Mouse (Mus musculus) midbrain, embryonic 10.5 days (tissue): ENCODE data around the gene Tcl1b3. TPM values are rescaled to one million over a fixed set of nuclear protein-coding genes. Genes with fewer than 3 reads are reported as not detected.
"Not testable (repeated sequence)": the region's sequence is repeated elsewhere in the genome, so short reads cannot be mapped to it uniquely, and the experiment has no call there.

Source experiments
- DNase-seq: peaks from one replicate; pipeline ENCODE4 v3.0.0-alpha.2; 2017; ENCODE audit warnings: low spot score
- H3K27ac ChIP-seq: fragments of 300-500 bp; sonication (generic); replicated peaks from 2 replicates; pipeline ENCODE4 v1.5.1; 2016; ENCODE audit warnings: mild to moderate bottlenecking
- H3K27me3 ChIP-seq: fragments of 300-500 bp; sonication (generic); 2 replicates; pipeline ENCODE4 v1.6.1; 2016; ENCODE audit warnings: low read depth, mild to moderate bottlenecking; ENCODE audit not compliant: poor library complexity, severe bottlenecking
- H3K36me3 ChIP-seq: fragments of 300-500 bp; sonication (generic); 2 replicates; pipeline ENCODE4 v1.6.1; 2016; ENCODE audit warnings: mild to moderate bottlenecking, moderate library complexity
- H3K4me1 ChIP-seq: fragments of 300-500 bp; sonication (generic); 2 replicates; pipeline ENCODE4 v1.6.1; 2016
- H3K4me3 ChIP-seq: fragments of 300-500 bp; sonication (generic); 2 replicates; pipeline ENCODE4 v1.5.1; 2016; ENCODE audit warnings: mild to moderate bottlenecking, moderate library complexity
- H3K9me3 ChIP-seq: fragments of 300-500 bp; sonication (generic); replicated peaks from 2 replicates; pipeline ENCODE4 v1.6.1; 2016; ENCODE audit warnings: mild to moderate bottlenecking
- WGBS: fragments of 180-500 bp; shearing (Covaris S2); methylation state at CpG from one replicate; pipeline ENCODE4 v1.1.7; 2016; 5-methylcytosine and 5-hydroxymethylcytosine counted together
- polyA plus RNA-seq: library from polyadenylated mRNA; unstranded; fragments of >200 nt; fragmentation: Nextera tagmentation; extraction: Ambion mirVana; gene quantifications from 2 replicates; pipeline ENCODE4 v1.2.1, GENCODE M21; 2016

The Tcl1b3 gene
- polyA plus RNA-seq, 1 experiment from 2014 or later: not detected

DNA sequence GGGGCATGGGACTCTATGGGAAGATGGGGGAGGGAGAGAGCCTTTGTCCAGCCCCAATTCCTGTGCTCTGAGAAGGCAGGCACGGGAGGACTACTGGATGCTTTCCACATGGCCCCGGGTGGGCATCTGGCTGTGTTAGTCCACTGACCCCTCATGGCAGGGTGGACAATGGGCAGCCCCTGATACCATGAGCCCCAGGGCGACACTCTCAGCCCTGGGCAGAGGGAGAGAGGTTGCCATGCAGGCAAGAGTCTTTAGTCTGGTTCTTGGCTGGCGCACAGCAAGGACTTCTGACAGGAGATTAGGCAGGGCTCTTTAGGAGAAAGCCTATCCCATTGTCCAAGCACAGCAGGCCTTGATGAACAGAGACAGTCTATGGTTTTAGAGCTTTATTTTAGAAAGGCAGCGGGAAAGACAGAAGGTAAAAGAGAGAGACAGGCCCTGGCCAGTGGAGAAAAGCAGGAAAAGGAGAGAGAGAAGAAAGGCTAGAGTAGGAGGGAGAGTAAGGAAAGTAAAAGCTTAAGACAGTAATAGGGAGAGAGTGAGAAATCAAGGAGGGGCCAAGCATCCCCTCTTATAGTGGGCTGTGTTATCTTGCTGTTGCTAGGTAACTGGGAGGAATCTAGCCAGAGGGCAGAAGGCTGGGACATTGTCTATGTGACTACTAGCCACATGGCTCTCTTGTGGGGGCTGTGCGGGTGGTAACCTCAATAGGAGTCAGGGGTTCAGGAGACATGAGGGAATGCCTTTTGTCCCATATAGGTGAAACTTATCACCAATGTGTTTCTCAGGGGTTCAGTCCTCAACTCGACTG is 9.0 kb downstream of the Tcl1b3 start:
- H3K4me3 ChIP-seq, H3K27me3 ChIP-seq, H3K9me3 ChIP-seq, H3K36me3 ChIP-seq: not testable (repeated sequence)
- 23% methylated on average over 7 of the region's 7 CpGs for WGBS
- peak; percentile 55 for DNase-seq
- H3K4me1 ChIP-seq: peaks cover 12% of the 10 kb centered on the region
- H3K27ac ChIP-seq: peak overlapping the region; percentile 80

DNA sequence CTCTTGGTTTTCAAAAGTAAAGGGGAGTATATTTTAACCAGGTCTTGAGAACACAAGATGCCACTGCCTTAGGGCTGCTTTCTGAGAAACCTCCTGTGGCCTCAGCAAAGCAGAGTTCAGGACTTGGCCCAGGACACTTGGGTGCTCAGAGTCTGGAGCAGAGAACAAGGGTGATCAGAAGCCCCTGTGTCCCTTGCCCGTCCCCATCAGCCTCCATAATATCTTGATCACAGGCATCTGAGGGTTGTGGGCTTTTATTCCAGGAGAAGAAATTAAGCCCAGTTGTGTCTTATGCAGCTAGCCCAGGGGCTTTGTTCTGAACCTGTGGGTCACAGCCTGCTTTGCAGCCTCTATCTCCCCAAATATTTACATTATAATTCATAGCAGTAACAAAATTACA is 10.8 kb downstream of the Tcl1b3 start, which contains the start of gene Tcl1b4:
Gene Tcl1b4, plus strand, starts transcription at position 301 of the 400 bp plus-strand sequence.
- H3K4me1 ChIP-seq: peaks cover 12% of the 10 kb centered on the region
- H3K9me3 ChIP-seq, DNase-seq, H3K27ac ChIP-seq, H3K4me3 ChIP-seq, H3K27me3 ChIP-seq, H3K36me3 ChIP-seq: not testable (repeated sequence)
- 64% methylated on average over 1 of the region's 1 CpGs for WGBS

DNA sequence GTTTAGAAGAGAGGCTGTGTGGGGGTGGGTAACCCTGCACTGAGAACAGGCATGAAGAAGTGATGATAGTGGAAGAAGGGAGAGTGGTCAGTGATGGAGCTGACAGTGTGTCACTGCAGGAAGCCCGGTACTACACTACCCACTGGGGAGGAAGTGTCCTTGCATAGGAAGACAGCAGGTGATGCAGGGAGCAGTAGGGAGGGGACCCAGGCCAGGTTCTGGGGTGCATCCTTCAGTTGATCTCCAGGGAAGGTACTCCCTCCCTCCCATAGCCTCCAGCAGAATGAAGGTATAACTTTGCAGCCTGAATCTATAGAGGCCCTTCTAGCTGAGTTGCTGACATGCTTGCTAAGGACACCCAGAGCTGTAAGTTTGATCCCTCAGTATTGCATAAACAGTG is 16.2 kb downstream of the Tcl1b3 start:
- peaks cover 12% of the 10 kb centered on the region for H3K4me1 ChIP-seq
- 87% methylated on average over 1 of the region's 1 CpGs for WGBS

DNA sequence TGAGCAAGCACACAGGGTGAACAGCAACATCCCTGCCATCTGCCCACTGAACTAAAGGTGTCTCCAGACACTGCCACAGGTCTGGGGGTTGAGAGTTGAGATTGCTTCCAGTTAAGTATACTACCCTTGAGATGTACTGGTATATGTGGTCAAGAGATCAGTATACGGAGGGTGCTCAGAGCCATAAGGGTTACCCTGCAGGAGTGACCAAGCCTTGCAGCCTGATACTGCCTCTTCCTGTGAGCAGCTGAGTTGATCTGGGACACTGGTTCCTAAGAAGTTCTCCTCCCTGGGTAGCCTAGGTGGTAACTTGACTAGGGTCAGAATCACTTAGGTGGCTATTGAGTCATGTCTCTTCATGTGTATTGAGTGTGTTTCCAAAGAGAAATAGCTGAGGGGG is 17.6 kb downstream of the Tcl1b3 start:
- peaks cover 13% of the 10 kb centered on the region for H3K4me1 ChIP-seq
- 93% methylated on average over 1 of the region's 1 CpGs for WGBS
- H3K9me3 ChIP-seq: no peaks in the 10 kb centered on the region
- no peaks in the 10 kb centered on the region for H3K27me3 ChIP-seq
- H3K27ac ChIP-seq: no peak overlapping the region
- no peaks in the 10 kb centered on the region for H3K36me3 ChIP-seq
- no peak overlapping the region for H3K4me3 ChIP-seq
- no peak for DNase-seq

More for the DNA sequence above, 16.2 kb downstream of the Tcl1b3 start:
- Histone ChIP-seq H3K27me3 (no peaks in the 10 kb centered on the region), H3K36me3 (no peaks in the 10 kb centered on the region), H3K27ac (no peak overlapping the region), H3K4me3 (no peak overlapping the region), H3K9me3 (no peaks in the 10 kb centered on the region)
- no peak for DNase-seq

DNA sequence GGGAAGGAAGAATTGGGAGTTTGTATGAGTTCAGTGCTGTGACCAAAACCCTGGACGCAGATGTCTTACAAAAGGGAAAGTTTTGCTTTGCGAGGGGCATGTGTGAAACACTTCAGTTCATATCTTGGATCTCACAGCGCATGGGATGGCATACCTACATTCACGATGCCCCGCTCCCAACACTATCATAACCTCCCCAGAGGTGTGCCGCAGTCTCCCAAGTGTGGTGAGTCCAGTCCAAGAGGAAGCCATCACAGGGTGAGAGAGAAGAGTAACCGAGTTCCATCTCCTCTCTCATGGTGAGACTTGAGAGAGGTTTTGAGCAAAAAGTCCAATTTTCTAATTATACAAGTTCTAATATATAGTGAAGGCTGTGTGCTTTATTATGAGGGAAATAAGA is 18.4 kb downstream of the Tcl1b3 start:
- peaks cover 19% of the 10 kb centered on the region for H3K4me1 ChIP-seq
- no peak overlapping the region for H3K4me3 ChIP-seq
- no peak overlapping the region for H3K27ac ChIP-seq
- no peaks in the 10 kb centered on the region for H3K27me3 ChIP-seq
- no peaks in the 10 kb centered on the region for H3K9me3 ChIP-seq
- no peak for DNase-seq
- WGBS: 95% methylated on average over 7 of the region's 7 CpGs
- no peaks in the 10 kb centered on the region for H3K36me3 ChIP-seq

DNA sequence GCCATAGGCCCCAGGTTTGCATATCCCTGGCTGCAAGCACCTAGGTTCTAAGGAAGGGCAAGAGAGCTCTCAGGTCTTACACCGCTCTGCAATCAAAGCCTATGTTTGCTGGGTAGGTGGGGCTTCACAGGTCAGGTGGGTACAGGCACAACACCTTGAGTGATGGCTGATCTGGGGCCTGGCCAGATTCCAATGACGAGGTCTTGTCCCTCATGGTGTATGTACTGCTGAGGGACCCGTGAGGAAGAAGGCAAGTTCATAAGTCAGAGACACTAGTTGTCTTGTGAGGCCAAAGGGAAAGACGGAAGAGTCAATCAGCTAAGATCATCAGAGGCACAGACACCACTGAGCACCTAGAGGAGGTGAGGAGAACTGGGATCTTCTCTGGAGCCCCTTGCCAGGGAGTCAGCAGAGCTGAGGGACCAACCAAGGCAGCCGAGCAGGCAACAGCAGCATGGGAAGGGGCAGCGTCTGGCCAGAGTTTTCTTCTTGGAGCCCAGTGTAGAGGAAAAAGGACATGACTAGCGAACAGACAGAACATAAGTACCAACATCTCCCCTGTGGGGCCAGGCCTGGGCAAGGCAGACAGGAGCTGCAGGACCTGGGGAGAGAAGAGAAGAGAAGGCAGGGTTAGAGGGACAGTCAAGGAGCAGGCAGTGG is 26.4 kb downstream of the Tcl1b3 start:
- Histone ChIP-seq H3K4me3 (no peak overlapping the region), H3K4me1 (0 out of 2 replicates have a peak, but pooled peaks cover 10% of the 10 kb centered on the region), H3K27me3 (no peaks in the 10 kb centered on the region), H3K36me3 (no peaks in the 10 kb centered on the region), H3K27ac (no peak overlapping the region; the same call in 1 of the 2 replicates), H3K9me3 (no peaks in the 10 kb centered on the region)
- WGBS: 92% methylated on average over 7 of the region's 7 CpGs
- DNase-seq: no peak

DNA sequence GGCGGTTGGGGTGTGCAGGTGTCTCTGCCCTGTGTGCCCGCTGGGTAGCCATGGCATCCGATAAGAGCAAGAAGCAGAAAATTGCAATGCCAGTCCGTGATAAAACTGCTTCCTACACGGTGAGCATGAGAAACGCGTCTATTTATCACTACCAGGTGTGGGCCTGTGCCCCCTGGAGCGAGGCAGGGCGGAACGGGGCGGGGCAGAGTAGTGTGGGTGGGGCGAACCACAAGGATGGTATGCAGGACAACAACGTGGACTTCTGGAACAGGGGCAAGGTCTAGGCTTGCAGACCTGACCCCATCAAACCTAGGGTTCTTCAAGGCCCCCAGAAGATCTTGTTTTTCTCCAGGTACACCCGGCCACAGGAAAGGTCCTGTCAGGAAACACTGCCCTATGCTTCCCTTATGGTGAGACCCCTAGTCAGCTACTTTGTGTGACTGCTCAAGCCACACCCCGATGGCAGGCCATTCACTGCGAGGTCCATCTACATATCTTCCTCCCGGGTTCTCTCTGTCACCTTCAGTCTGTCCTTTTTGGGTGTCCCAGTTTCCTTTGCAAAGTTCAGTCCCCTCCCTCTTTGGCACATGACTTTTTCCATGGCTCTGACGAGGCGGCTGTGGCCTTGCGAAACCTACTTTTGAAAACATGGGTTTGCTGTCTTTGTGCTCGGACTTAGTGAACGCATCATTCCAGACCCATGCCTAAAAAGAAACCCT is 31.9 kb downstream of the Tcl1b3 start, which contains the start of gene Tcl1:
Gene Tcl1, minus strand, starts transcription at position 193 of the 719 bp plus-strand sequence.
- 94% methylated on average over 22 of the region's 22 CpGs for WGBS
- H3K36me3 ChIP-seq: no peaks in the 10 kb centered on the region
- DNase-seq: no peak
- H3K4me3 ChIP-seq: no peak within 1 kb of the TSS
- no peaks in the 10 kb centered on the region for H3K27me3 ChIP-seq
- no peak within 1 kb of the TSS for H3K27ac ChIP-seq
- no peaks in the 10 kb centered on the region for H3K9me3 ChIP-seq
- peaks cover 10% of the 10 kb centered on the region for H3K4me1 ChIP-seq

DNA sequence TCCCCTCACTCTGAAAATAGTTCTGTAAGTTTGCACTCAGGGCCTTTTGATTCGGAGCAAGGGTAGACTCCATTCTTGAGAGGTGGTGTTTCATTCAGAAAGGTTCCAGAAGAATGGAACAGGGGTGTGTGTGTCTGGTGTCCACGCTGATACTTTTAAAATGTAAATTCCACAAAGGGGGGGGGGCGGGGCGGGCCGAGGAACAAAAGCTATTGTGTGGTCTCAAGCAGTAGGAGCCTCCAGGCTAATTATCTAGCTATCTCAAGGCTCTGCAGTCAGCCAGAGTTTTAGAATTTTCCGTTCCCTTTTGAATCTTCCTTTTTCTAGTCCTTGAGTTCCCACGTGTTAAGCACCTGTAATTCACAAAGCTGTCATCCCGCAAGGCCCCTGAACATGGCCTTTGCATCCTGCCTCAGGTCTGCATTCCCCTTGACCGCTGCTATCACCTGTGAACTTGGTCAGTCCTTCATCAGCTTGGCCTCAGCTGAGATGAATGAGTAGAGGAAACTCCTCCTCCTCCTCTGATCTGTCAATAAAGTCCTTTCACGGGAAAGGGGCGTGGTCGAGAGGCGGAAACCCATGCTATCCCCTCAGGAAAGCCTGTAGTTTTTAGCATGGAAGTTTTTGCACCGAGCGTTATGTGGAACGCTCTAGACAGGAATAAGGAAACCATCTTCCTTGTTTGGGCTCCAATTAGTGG is 33.9 kb downstream of the Tcl1b3 start:
- H3K4me3 ChIP-seq: no peak overlapping the region
- peaks cover 10% of the 10 kb centered on the region for H3K4me1 ChIP-seq
- WGBS: 51% methylated on average over 16 of the region's 16 CpGs
- DNase-seq: no peak
- peak overlapping the region; percentile 33; the same call in 1 of the 2 replicates for H3K27ac ChIP-seq
- no peaks in the 10 kb centered on the region for H3K9me3 ChIP-seq
- H3K36me3 ChIP-seq: no peaks in the 10 kb centered on the region
- H3K27me3 ChIP-seq: no peaks in the 10 kb centered on the region

DNA sequence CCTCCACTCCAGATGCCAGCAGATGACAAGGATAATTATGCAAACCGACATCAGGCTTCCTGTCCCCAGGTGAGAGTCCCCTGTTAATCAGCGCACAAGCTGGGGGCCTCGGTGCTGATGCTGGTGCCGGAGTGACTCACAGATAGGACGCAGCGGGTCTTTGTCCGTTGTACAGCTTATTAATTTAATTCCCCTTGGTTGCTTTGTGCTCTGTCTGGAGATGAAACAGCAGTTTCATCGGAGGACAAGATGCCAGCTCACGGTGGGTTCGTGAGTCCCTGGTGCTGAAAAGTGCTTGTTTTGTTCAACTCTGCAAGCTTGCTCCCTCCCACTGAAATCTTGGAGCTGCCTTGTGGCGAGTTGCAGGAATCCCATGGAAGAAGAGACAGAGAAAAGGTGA is 43.5 kb downstream of the Tcl1b3 start:
- Histone ChIP-seq H3K27me3 (no peaks in the 10 kb centered on the region), H3K9me3 (0 out of 2 replicates have a peak, but pooled peaks cover 5% of the 10 kb centered on the region), H3K4me1 (no peaks in the 10 kb centered on the region), H3K36me3 (no peaks in the 10 kb centered on the region), H3K27ac (no peak overlapping the region), H3K4me3 (no peak overlapping the region)
- 71% methylated on average over 11 of the region's 11 CpGs for WGBS
- DNase-seq: no peak

DNA sequence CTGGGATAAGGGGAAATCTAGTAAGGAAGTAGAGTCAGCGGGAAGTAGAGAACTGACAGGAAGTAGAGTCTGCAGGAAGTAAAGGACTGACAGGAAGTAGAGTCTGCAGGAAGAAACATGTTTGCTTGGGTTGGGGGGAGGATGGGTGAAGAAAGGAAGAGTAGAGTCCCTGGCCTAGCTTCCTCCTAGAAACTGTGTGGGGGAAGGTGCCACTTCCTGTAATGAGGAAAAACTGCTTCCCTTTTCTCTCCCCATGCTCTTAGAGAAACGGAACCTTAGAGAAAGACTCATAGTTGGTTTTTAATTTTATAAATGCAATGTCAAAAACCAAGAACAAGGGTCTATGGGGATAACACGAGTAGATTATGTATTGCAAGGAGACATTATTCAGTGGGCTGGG is 44.2 kb downstream of the Tcl1b3 start:
- WGBS: 89% methylated on average over 3 of the region's 3 CpGs
- Histone ChIP-seq H3K4me1 (no peaks in the 10 kb centered on the region), H3K27me3 (no peaks in the 10 kb centered on the region), H3K27ac (no peak overlapping the region), H3K9me3 (0 out of 2 replicates have a peak, but pooled peaks cover 4% of the 10 kb centered on the region), H3K36me3 (no peaks in the 10 kb centered on the region), H3K4me3 (no peak overlapping the region)
- DNase-seq: no peak

DNA sequence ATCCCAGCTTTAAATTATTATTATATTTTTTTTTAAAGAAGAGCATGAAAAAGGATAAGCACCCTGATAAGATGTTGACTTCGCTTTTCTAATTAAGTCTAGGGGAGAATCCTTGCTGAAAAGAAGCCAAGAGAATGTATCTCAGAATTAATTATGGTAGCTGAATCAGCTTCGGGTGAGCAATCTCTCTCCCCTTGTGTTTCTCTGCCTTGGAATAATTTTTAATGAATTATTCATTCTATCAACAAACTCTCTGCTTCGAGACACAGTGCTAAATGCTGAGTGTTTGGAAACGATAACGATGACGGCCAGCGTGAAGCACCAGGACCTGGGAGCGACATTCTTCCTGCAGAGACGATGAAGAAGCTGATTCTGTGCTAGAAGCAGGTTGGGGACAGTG is 48.2 kb downstream of the Tcl1b3 start:
- H3K4me1 ChIP-seq: no peaks in the 10 kb centered on the region
- H3K36me3 ChIP-seq: no peaks in the 10 kb centered on the region
- no peak overlapping the region for H3K4me3 ChIP-seq
- WGBS: 91% methylated on average over 9 of the region's 9 CpGs
- peaks cover 4% of the 10 kb centered on the region; the same call in 1 of the 2 replicates for H3K9me3 ChIP-seq
- no peaks in the 10 kb centered on the region for H3K27me3 ChIP-seq
- DNase-seq: no peak
- no peak overlapping the region for H3K27ac ChIP-seq
